Mouse (Mus musculus) thymus, postnatal 10 days (tissue): ENCODE data around the gene Utp4.

Experiments used
- DNase-seq, 2 experiments: peaks; one replicate each; pipeline ENCODE4 v3.0.0; 2021; ENCODE audit warnings: low spot score in 2 of 2

Utp4 gene

GRCm38 (mm10) chr8:106937081-106937800 lies 43.8 kb downstream of the Utp4 start:
- no peak for DNase-seq

GRCm38 (mm10) chr8:106941806-106942205 lies 48.4 kb downstream of the Utp4 start:
- no peak for DNase-seq

GRCm38 (mm10) chr8:106943874-106944418 lies 50.5 kb downstream of the Utp4 start:
- DNase-seq = no peak

GRCm38 (mm10) chr8:106944756-106945155 lies 51.3 kb downstream of the Utp4 start:
- no peak for DNase-seq

- no peak for DNase-seq
Observed at GRCm38 (mm10) chr8:106948678-106949243, 55.3 kb downstream of the Utp4 start.

GRCm38 (mm10) chr8:106951707-106952106 lies 58.3 kb downstream of the Utp4 start:
- DNase-seq = no peak

- DNase-seq = no peak
Observed at GRCm38 (mm10) chr8:106953571-106953970, 60.1 kb downstream of the Utp4 start.

- DNase-seq = no peak
Observed at GRCm38 (mm10) chr8:106957086-106957485, 63.6 kb downstream of the Utp4 start.

- no peak for DNase-seq
Observed at GRCm38 (mm10) chr8:106958212-106958611, 64.8 kb downstream of the Utp4 start.

- no peak for DNase-seq
Observed at GRCm38 (mm10) chr8:106959626-106960025, 66.2 kb downstream of the Utp4 start.

- no peak for DNase-seq
Observed at GRCm38 (mm10) chr8:106962322-106962721, 68.9 kb downstream of the Utp4 start.

- no peak for DNase-seq
Observed at GRCm38 (mm10) chr8:106963365-106963764, 69.9 kb downstream of the Utp4 start.

- no peak for DNase-seq
Observed at GRCm38 (mm10) chr8:106964573-106964972, 71.1 kb downstream of the Utp4 start.

GRCm38 (mm10) chr8:106969964-106970363 lies 76.5 kb downstream of the Utp4 start:
- no peak for DNase-seq

GRCm38 (mm10) chr8:106971916-106972315 lies 78.5 kb downstream of the Utp4 start:
- DNase-seq = no peak
